Mouse (Mus musculus) megakaryocyte-erythroid progenitor cell, adult 5 weeks (primary cell): ENCODE results near the gene Unc5cl. TPM values are rescaled to one million over a fixed set of nuclear protein-coding genes. Genes with fewer than 3 reads are reported as not detected.

Experiments
- polyA plus RNA-seq: library from polyadenylated mRNA; stranded (reverse); fragments of >175 nt; gene quantifications from 2 replicates; pipeline ENCODE4 v1.2.3, GENCODE M21; 2012

The Unc5cl gene
- polyA plus RNA-seq, result 0.68 and 0.70 TPM in 2 replicates

DNA sequence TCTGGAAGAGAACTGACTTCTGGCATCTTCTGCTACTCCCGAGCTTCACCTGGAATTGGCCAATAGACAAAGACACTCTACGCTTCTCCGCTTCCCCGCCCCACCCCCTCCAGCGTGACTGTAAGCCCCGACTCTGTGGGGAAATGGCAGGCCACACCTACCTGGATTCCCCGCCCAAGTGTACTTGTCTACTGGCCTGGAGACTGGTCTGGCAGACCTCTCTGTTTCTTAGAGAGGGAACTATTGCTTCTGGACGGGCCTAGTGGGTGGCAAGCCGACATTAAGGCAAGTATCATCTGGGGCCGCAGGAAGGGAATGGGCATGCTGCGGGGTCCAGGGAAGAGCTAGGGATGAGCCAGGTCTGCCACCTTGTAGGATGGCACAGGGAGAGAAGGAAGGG is at the start of gene Unc5cl:
Gene Unc5cl (plus strand): TSS at position 214 of the 400 bp plus-strand sequence.

DNA sequence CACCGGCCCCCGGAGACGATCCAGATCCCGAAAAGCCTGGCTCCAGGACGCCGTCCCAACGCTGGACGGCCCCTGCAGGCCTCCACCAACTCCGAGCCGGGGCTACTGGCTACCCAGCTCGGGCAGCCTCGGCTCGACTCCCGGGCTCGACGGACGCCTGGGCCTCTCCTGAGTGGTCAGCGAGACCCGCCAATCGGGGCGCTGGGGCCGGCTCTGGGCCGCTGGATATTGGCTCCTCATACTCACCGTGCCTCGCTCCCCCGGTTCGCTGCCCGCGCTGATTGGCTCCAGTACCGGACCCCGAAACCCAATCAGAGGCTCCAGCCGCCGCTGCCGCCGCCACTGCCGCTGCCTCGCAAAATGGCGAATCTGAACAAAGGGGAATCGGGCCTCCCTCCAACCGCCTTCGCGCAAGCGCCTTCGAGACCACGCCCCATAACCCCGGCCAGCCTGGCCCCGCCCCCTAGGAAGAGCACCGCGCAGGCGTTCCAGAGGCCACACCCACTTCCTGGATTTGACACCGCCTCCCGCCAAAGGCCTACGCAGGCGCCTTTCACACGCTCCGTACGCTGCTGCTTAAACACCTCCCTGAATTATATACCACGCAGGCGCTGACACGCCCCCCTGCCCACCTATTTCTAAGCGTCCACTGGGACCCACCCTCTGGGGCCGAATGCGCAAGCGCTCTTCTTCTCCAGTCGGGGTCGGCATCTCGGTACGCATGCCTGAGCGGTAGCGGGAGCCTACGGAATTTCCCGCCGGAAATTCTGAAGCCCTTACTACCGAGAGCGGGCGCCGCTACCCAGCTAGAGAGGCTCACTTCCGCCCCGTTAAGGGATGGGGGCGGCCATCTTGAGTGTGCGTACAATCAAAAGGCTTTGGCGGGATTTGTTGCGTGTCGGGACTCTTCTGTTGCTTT is 45.1 kb upstream of the Unc5cl start, which contains the start of the genes Nfya and Oard1:
Gene Nfya (minus strand): TSS at position 527 of the 919 bp plus-strand sequence.
Gene Oard1 (plus strand): TSS at position 635 of the 919 bp plus-strand sequence.

DNA sequence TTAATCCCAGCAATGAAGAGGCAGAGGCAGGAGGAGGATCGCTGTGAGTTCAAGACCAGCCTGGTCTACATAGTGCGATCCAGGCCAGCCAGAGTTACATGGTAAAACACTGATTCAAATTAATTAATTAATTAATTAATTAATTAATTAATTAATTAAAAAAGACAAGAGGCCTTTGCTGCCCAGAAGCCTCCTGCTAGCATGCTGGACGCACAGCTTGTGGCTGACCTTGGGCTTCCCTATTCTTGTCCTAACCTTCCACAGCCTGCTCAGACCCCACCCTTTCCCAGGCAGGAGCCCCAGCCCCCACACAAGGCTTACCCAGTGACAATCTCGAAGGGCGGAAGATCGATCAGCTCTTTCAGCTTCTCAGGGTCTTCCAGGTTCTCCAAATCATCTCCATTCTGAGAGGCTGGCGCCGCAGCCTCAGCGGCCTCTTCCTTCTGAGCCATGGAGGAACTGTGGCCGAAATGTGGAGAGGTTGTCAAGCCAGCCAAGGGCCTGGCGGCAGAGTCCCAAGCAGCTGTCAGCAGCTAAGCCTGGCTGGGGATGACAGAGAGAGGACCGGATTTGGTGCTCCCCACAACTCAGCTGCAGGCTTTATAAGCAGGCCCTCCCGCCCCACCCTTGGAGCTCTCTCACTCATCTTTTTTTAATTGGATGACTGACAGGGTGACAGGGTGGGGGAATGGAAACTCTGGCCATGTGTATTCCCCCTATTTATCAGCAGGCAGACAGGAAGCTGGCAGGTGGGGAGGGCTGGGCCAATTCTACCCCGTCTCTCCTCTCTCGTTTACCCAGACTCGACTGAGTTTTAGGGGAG is 22.3 kb upstream of the Unc5cl start, which contains the start of gene Apobec2:
Gene Apobec2 (minus strand): TSS at position 773 of the 823 bp plus-strand sequence.

GRCm38 (mm10) chr17:48451353-48451675 is 3.4 kb upstream of the Unc5cl start, which contains the start of gene Tspo2:
Tspo2 (minus strand) TSS chr17:48451522.

Other genes with a start within 250 kb of the Unc5cl start
- gene Trem1, start 222.1 kb upstream of the Unc5cl start, polyA plus RNA-seq, result 1.00 and 1.9 TPM in 2 replicates
- gene Trem3, start 207.1 kb upstream of the Unc5cl start, polyA plus RNA-seq, result 8.8 and 15.1 TPM in 2 replicates
- 0.12 and 0.14 TPM in 2 replicates for gene Treml4, start 190.6 kb upstream of the Unc5cl start, polyA plus RNA-seq
- 19.0 and 27.0 TPM in 2 replicates for gene Treml2, start 155.4 kb upstream of the Unc5cl start, polyA plus RNA-seq
- gene B430306N03Rik, start 138.8 kb upstream of the Unc5cl start, polyA plus RNA-seq, result 1.5 and 2.0 TPM in 2 replicates
- gene Trem2, start 108.5 kb upstream of the Unc5cl start, polyA plus RNA-seq, result 3.6 and 9.1 TPM in 2 replicates
- 6.8 and 11.2 TPM in 2 replicates for gene Treml1, start 95.0 kb upstream of the Unc5cl start, polyA plus RNA-seq
- 44.0 and 49.3 TPM in 2 replicates for gene Nfya, start 45.0 kb upstream of the Unc5cl start, polyA plus RNA-seq
- gene Oard1, start 44.9 kb upstream of the Unc5cl start, polyA plus RNA-seq, result 3.8 and 4.7 TPM in 2 replicates
- 0.04 TPM in 1 of 2 replicates, not detected in the other for gene Apobec2, start 22.0 kb upstream of the Unc5cl start, polyA plus RNA-seq
- 39.3 and 49.6 TPM in 2 replicates for gene Tspo2, start 3.4 kb upstream of the Unc5cl start, polyA plus RNA-seq